Mouse (Mus musculus) cerebellum, adult (tissue): ENCODE measurements at regions not wholly inside any gene's neighbourhood (a gene's known extent, or its start where the extent isn't known, plus 50 kb on each side); places are given as distances from the start of the nearest gene placed in this dataset.
A peak's percentile ranks its signal among the peaks of the same experiment; 100 is the strongest.

Experiments
- ATAC-seq: cut with Nextera tagmentation; 2 replicates; pipeline ENCODE4 v1.9.2; 2017; ENCODE audit warnings: mild to moderate bottlenecking, moderate library complexity, mixed read lengths; ENCODE audit not compliant: insufficient number of reproducible peaks, low FRiP score, low TSS enrichment

- ATAC-seq, result no peak
These were observed 180.2 kb downstream of the Rybp start for GRCm38 (mm10) chr6:100107066-100107465.

GRCm38 (mm10) chr6:100100565-100101133 lies 186.6 kb downstream of the Rybp start:
- ATAC-seq, result no peak

- no peak for ATAC-seq
These were observed 190.7 kb downstream of the Rybp start for GRCm38 (mm10) chr6:100096393-100097125.

- ATAC-seq, result no peak
These were observed 192.6 kb downstream of the Rybp start for GRCm38 (mm10) chr6:100094653-100095217.

GRCm38 (mm10) chr6:100092870-100093269 lies 194.4 kb downstream of the Rybp start:
- no peak for ATAC-seq

- ATAC-seq, result no peak
These were observed 195.5 kb downstream of the Rybp start for GRCm38 (mm10) chr6:100091815-100092214.

GRCm38 (mm10) chr6:100088576-100088975 lies 198.7 kb downstream of the Rybp start:
- no peak for ATAC-seq

GRCm38 (mm10) chr6:100086807-100087206 lies 200.5 kb downstream of the Rybp start:
- no peak for ATAC-seq

GRCm38 (mm10) chr6:100085981-100086380 lies 201.3 kb downstream of the Rybp start:
- no peak for ATAC-seq

GRCm38 (mm10) chr6:100083868-100084477 lies 203.3 kb downstream of the Rybp start:
- ATAC-seq, result no peak

- ATAC-seq, result no peak
These were observed 204.2 kb downstream of the Rybp start for GRCm38 (mm10) chr6:100083127-100083526.

- ATAC-seq, result no peak
These were observed 212.5 kb downstream of the Rybp start for GRCm38 (mm10) chr6:100074672-100075335.

- no peak for ATAC-seq
These were observed 214.9 kb downstream of the Rybp start for GRCm38 (mm10) chr6:100072261-100072968.

- no peak for ATAC-seq
These were observed 218.1 kb downstream of the Rybp start for GRCm38 (mm10) chr6:100069151-100069550.

GRCm38 (mm10) chr6:100067273-100067672 lies 220.0 kb downstream of the Rybp start:
- ATAC-seq, result no peak

- no peak for ATAC-seq
These were observed 221.7 kb downstream of the Rybp start for GRCm38 (mm10) chr6:100065586-100065985.

- no peak for ATAC-seq
These were observed 224.3 kb downstream of the Rybp start for GRCm38 (mm10) chr6:100062961-100063360.

GRCm38 (mm10) chr6:100059803-100060202 lies 227.5 kb downstream of the Rybp start:
- ATAC-seq, result peak; percentile 46; the same call in 1 of the 2 replicates

- no peak for ATAC-seq
These were observed 231.3 kb downstream of the Rybp start for GRCm38 (mm10) chr6:100055980-100056379.
